Mouse (Mus musculus): ENCODE data around the gene Dixdc1. TPM values are rescaled to one million over a fixed set of nuclear protein-coding genes. Genes with fewer than 3 reads are reported as not detected.

Gene Dixdc1
- polyA plus RNA-seq, 1 experiment from 2014 or later, result 35.1 TPM

- peaks cover 38% of the 10 kb centered on the region for H3K36me3 ChIP-seq (ENCODE audit: control insufficient read depth, insufficient read depth, low read length)
- H3K27me3 ChIP-seq (ENCODE audit: control insufficient read depth, insufficient read depth, low read length), result no peaks in the 10 kb centered on the region
- H3K4me1 ChIP-seq (ENCODE audit: control insufficient read depth, insufficient read depth, low read length), result peaks cover 12% of the 10 kb centered on the region; the same call in 1 of the 2 replicates
- peak within 1 kb of the TSS; percentile 91 for H3K4me3 ChIP-seq (replicated peaks; ENCODE audit: low read depth, low read length)
- no peaks in the 10 kb centered on the region for H3K9me3 ChIP-seq (ENCODE audit: control insufficient read depth, low read length)
- H3K4me2 ChIP-seq (ENCODE audit: low read length), result peak within 1 kb of the TSS; percentile 82
- peak within 1 kb of the TSS; percentile 90 for H3K9ac ChIP-seq (replicated peaks; ENCODE audit: low read length)
- DNase-seq, result peak; percentile 93
- ATAC-seq (ENCODE audit: low FRiP score, low TSS enrichment), result peak; percentile 92
- H3K27ac ChIP-seq (replicated peaks; ENCODE audit: low read depth, low read length), result peak within 1 kb of the TSS; percentile 86
- under 1% methylated on average over 63 of the region's 63 CpGs for WGBS
Observed at GRCm38 (mm10) chr9:50659392-50660217, 79.7 kb downstream of the Dixdc1 start, which contains the start of gene Dlat. Gene Dlat (minus strand): TSS chr9:50659780.

GRCm38 (mm10) chr9:50658941-50659388 lies 80.4 kb downstream of the Dixdc1 start:
- Histone ChIP-seq H3K4me1 (ENCODE audit: control insufficient read depth, insufficient read depth, low read length) (peaks cover 12% of the 10 kb centered on the region; the same call in 1 of the 2 replicates), H3K4me2 (ENCODE audit: low read length) (peak overlapping the region; percentile 82), H3K4me3 (replicated peaks; ENCODE audit: low read depth, low read length) (peak overlapping the region; percentile 91), H3K27me3 (ENCODE audit: control insufficient read depth, insufficient read depth, low read length) (no peaks in the 10 kb centered on the region), H3K9ac (replicated peaks; ENCODE audit: low read length) (peak overlapping the region; percentile 90), H3K36me3 (ENCODE audit: control insufficient read depth, insufficient read depth, low read length) (peaks cover 38% of the 10 kb centered on the region), H3K9me3 (ENCODE audit: control insufficient read depth, low read length) (no peaks in the 10 kb centered on the region), H3K27ac (replicated peaks; ENCODE audit: low read depth, low read length) (peak overlapping the region; percentile 86)
- WGBS, result 0% methylated on average over 28 of the region's 28 CpGs
- ATAC-seq (ENCODE audit: low FRiP score, low TSS enrichment), result peak; percentile 49; the same call in 1 of the 2 replicates
- DNase-seq, result peak; percentile 53

GRCm38 (mm10) chr9:50658391-50658790 lies 80.9 kb downstream of the Dixdc1 start:
- Histone ChIP-seq H3K27me3 (ENCODE audit: control insufficient read depth, insufficient read depth, low read length) (no peaks in the 10 kb centered on the region), H3K4me1 (ENCODE audit: control insufficient read depth, insufficient read depth, low read length) (peaks cover 12% of the 10 kb centered on the region; the same call in 1 of the 2 replicates), H3K9me3 (ENCODE audit: control insufficient read depth, low read length) (no peaks in the 10 kb centered on the region), H3K9ac (replicated peaks; ENCODE audit: low read length) (peak overlapping the region; percentile 90), H3K4me3 (replicated peaks; ENCODE audit: low read depth, low read length) (peak overlapping the region; percentile 91), H3K4me2 (ENCODE audit: low read length) (peak overlapping the region; percentile 82), H3K36me3 (ENCODE audit: control insufficient read depth, insufficient read depth, low read length) (peaks cover 38% of the 10 kb centered on the region), H3K27ac (replicated peaks; ENCODE audit: low read depth, low read length) (peak overlapping the region; percentile 86)
- WGBS, result 35% methylated on average over 5 of the region's 5 CpGs
- ATAC-seq (ENCODE audit: low FRiP score, low TSS enrichment), result no peak
- peak; percentile 15 for DNase-seq

GRCm38 (mm10) chr9:50650503-50650902 lies 88.8 kb downstream of the Dixdc1 start:
- no peaks in the 10 kb centered on the region for H3K27me3 ChIP-seq (ENCODE audit: control insufficient read depth, insufficient read depth, low read length)
- H3K4me3 ChIP-seq (replicated peaks; ENCODE audit: low read depth, low read length), result no peak overlapping the region
- no peak overlapping the region for H3K4me2 ChIP-seq (ENCODE audit: low read length)
- peaks cover 94% of the 10 kb centered on the region for H3K36me3 ChIP-seq (ENCODE audit: control insufficient read depth, insufficient read depth, low read length)
- 96% methylated on average over 10 of the region's 10 CpGs for WGBS
- DNase-seq (no peak), ATAC-seq (ENCODE audit: low FRiP score, low TSS enrichment) (no peak)
- H3K9me3 ChIP-seq (ENCODE audit: control insufficient read depth, low read length), result no peaks in the 10 kb centered on the region
- H3K9ac ChIP-seq (replicated peaks; ENCODE audit: low read length), result no peak overlapping the region
- no peak overlapping the region for H3K27ac ChIP-seq (replicated peaks; ENCODE audit: low read depth, low read length)
- H3K4me1 ChIP-seq (ENCODE audit: control insufficient read depth, insufficient read depth, low read length), result no peaks in the 10 kb centered on the region

GRCm38 (mm10) chr9:50646826-50647370 lies 92.4 kb downstream of the Dixdc1 start:
- Histone ChIP-seq H3K4me3 (replicated peaks; ENCODE audit: low read depth, low read length) (no peak overlapping the region), H3K9me3 (ENCODE audit: control insufficient read depth, low read length) (no peaks in the 10 kb centered on the region), H3K27ac (replicated peaks; ENCODE audit: low read depth, low read length) (no peak overlapping the region), H3K27me3 (ENCODE audit: control insufficient read depth, insufficient read depth, low read length) (no peaks in the 10 kb centered on the region), H3K9ac (replicated peaks; ENCODE audit: low read length) (no peak overlapping the region), H3K4me1 (ENCODE audit: control insufficient read depth, insufficient read depth, low read length) (no peaks in the 10 kb centered on the region), H3K4me2 (ENCODE audit: low read length) (no peak overlapping the region), H3K36me3 (ENCODE audit: control insufficient read depth, insufficient read depth, low read length) (peaks cover 95% of the 10 kb centered on the region)
- WGBS, result 78% methylated on average over 10 of the region's 10 CpGs
- ATAC-seq (ENCODE audit: low FRiP score, low TSS enrichment) (no peak), DNase-seq (no peak)

- H3K4me2 ChIP-seq (ENCODE audit: low read length), result no peak overlapping the region
- H3K4me3 ChIP-seq (replicated peaks; ENCODE audit: low read depth, low read length), result no peak overlapping the region
- no peaks in the 10 kb centered on the region for H3K27me3 ChIP-seq (ENCODE audit: control insufficient read depth, insufficient read depth, low read length)
- H3K4me1 ChIP-seq (ENCODE audit: control insufficient read depth, insufficient read depth, low read length), result no peaks in the 10 kb centered on the region
- H3K9ac ChIP-seq (replicated peaks; ENCODE audit: low read length), result no peak overlapping the region
- no peaks in the 10 kb centered on the region for H3K9me3 ChIP-seq (ENCODE audit: control insufficient read depth, low read length)
- WGBS, result 94% methylated on average over 11 of the region's 11 CpGs
- H3K27ac ChIP-seq (replicated peaks; ENCODE audit: low read depth, low read length), result no peak overlapping the region
- peaks cover 53% of the 10 kb centered on the region for H3K36me3 ChIP-seq (ENCODE audit: control insufficient read depth, insufficient read depth, low read length)
- no peak for ATAC-seq (ENCODE audit: low FRiP score, low TSS enrichment)
- no peak for DNase-seq
Observed at GRCm38 (mm10) chr9:50634270-50634669, 105.0 kb downstream of the Dixdc1 start.

- Histone ChIP-seq H3K4me1 (ENCODE audit: control insufficient read depth, insufficient read depth, low read length) (no peaks in the 10 kb centered on the region), H3K36me3 (ENCODE audit: control insufficient read depth, insufficient read depth, low read length) (peaks cover 43% of the 10 kb centered on the region), H3K9ac (replicated peaks; ENCODE audit: low read length) (no peak overlapping the region), H3K4me2 (ENCODE audit: low read length) (no peak overlapping the region), H3K9me3 (ENCODE audit: control insufficient read depth, low read length) (no peaks in the 10 kb centered on the region), H3K27me3 (ENCODE audit: control insufficient read depth, insufficient read depth, low read length) (no peaks in the 10 kb centered on the region), H3K4me3 (replicated peaks; ENCODE audit: low read depth, low read length) (no peak overlapping the region), H3K27ac (replicated peaks; ENCODE audit: low read depth, low read length) (no peak overlapping the region)
- DNase-seq, result peak; percentile 15
- no peak for ATAC-seq (ENCODE audit: low FRiP score, low TSS enrichment)
- 56% methylated on average over 2 of the region's 2 CpGs for WGBS
Observed at GRCm38 (mm10) chr9:50633059-50633458, 106.3 kb downstream of the Dixdc1 start.

- Histone ChIP-seq H3K9me3 (ENCODE audit: control insufficient read depth, low read length) (no peaks in the 10 kb centered on the region), H3K27ac (replicated peaks; ENCODE audit: low read depth, low read length) (no peak overlapping the region), H3K9ac (replicated peaks; ENCODE audit: low read length) (no peak overlapping the region), H3K4me3 (replicated peaks; ENCODE audit: low read depth, low read length) (no peak overlapping the region), H3K4me2 (ENCODE audit: low read length) (no peak overlapping the region), H3K27me3 (ENCODE audit: control insufficient read depth, insufficient read depth, low read length) (no peaks in the 10 kb centered on the region), H3K36me3 (ENCODE audit: control insufficient read depth, insufficient read depth, low read length) (peaks cover 35% of the 10 kb centered on the region), H3K4me1 (ENCODE audit: control insufficient read depth, insufficient read depth, low read length) (no peaks in the 10 kb centered on the region)
- ATAC-seq (ENCODE audit: low FRiP score, low TSS enrichment) (no peak), DNase-seq (no peak)
- 87% methylated on average over 6 of the region's 6 CpGs for WGBS
Observed at GRCm38 (mm10) chr9:50632016-50632688, 107.2 kb downstream of the Dixdc1 start.
